Mouse (Mus musculus): Measurements from ENCODE around the gene Il6st.

GRCm38 (mm10) chr13:112505436-112505835 lies 41.6 kb downstream of the Il6st start:
- TF ChIP-seq CTCF (IDR thresholded peaks at IDR 0.05; ENCODE audit: extremely low read depth, insufficient read depth, insufficient read length, insufficient replicate concordance) (no peak), POLR2A (IDR thresholded peaks at IDR 0.05; ENCODE audit: low read depth, low read length) (no peak)
